ENCODE assay signal across 23 mouse cellular contexts in genomic region chr1:56862799-56863198, GRCm38 (mm10).
A peak's percentile ranks its signal among the peaks of the same experiment; 100 is the strongest.
DNase-seq lines count a peak whose midpoint lies in the region; ATAC-seq lines count a peak whose summit lies in the region.
"Had no signal": no experiment of that assay in that cellular context is flagged by ENCODE, and none has a peak within 500 bp of the region (broad histone marks: within the 10 kb centered on the region; RNA-seq: fewer than 3 reads in every experiment).

No protein-coding gene starts in this region.

- no peak overlapping the region for H3K27ac ChIP-seq in hindbrain, embryonic 11.5 days (ENCODE audit: low read depth, low read length)
- no peak overlapping the region for H3K27ac ChIP-seq in hindbrain, embryonic 13.5 days
- H3K27ac ChIP-seq in embryonic facial prominence, embryonic 14.5 days (replicated peaks; ENCODE audit: low read depth, low read length): no peak overlapping the region
- H3K27ac ChIP-seq: embryonic facial prominence, embryonic 12.5 days; forebrain, embryonic 12.5 days; heart, adult 2 months; hindbrain, embryonic 10.5 days had no signal

- no peaks in the 10 kb centered on the region for H3K4me1 ChIP-seq in hindbrain, embryonic 11.5 days (replicated peaks; ENCODE audit: control insufficient read depth, insufficient read depth, low read length)
- no peaks in the 10 kb centered on the region for H3K4me1 ChIP-seq in hindbrain, embryonic 13.5 days (replicated peaks)
- no peaks in the 10 kb centered on the region for H3K4me1 ChIP-seq in embryonic facial prominence, embryonic 14.5 days (ENCODE audit: control insufficient read depth, insufficient read depth, low read length)
- H3K4me1 ChIP-seq: forebrain, embryonic 12.5 days; hindbrain, embryonic 10.5 days had no signal

- no peaks in the 10 kb centered on the region for H3K27me3 ChIP-seq in hindbrain, embryonic 11.5 days (ENCODE audit: control insufficient read depth, insufficient read depth, low read length)
- H3K27me3 ChIP-seq in hindbrain, embryonic 13.5 days: no peaks in the 10 kb centered on the region
- H3K27me3 ChIP-seq in embryonic facial prominence, embryonic 14.5 days (replicated peaks; ENCODE audit: control insufficient read depth, insufficient read depth, low read length): no peaks in the 10 kb centered on the region
- H3K27me3 ChIP-seq: embryonic facial prominence, embryonic 12.5 days; forebrain, embryonic 12.5 days; heart, embryonic 12.5 days had no signal

- no peak overlapping the region for H3K4me3 ChIP-seq in hindbrain, embryonic 11.5 days (ENCODE audit: low read depth, low read length)
- no peak overlapping the region for H3K4me3 ChIP-seq in hindbrain, embryonic 13.5 days
- H3K4me3 ChIP-seq in embryonic facial prominence, embryonic 14.5 days (ENCODE audit: low read depth, low read length): no peak overlapping the region
- H3K4me3 ChIP-seq: embryonic facial prominence, embryonic 12.5 days; forebrain, embryonic 12.5 days; heart, adult 2 months; heart, embryonic 12.5 days; hindbrain, embryonic 10.5 days had no signal

- H3K9ac ChIP-seq in hindbrain, embryonic 11.5 days (ENCODE audit: low read depth, low read length): no peak overlapping the region
- H3K9ac ChIP-seq in hindbrain, embryonic 13.5 days: no peak overlapping the region
- H3K9ac ChIP-seq in embryonic facial prominence, embryonic 14.5 days (ENCODE audit: low read depth, low read length): no peak overlapping the region
- H3K9ac ChIP-seq: embryonic facial prominence, embryonic 12.5 days; forebrain, embryonic 12.5 days; heart, embryonic 12.5 days had no signal

- peak; percentile 17 for DNase-seq in hindbrain, embryonic 11.5 days (ENCODE audit: low spot score)
- peak; percentile 17 for DNase-seq in embryo, embryonic 10.5 days (ENCODE audit: low spot score)
- DNase-seq in embryonic facial prominence, embryonic 14.5 days (ENCODE audit: low spot score): peak; percentile 24
- peak; percentile 28 for DNase-seq in retina, embryonic 14.5 days (ENCODE audit: low spot score)
- no peak for DNase-seq in frontal cortex, postnatal 14 days (ENCODE audit: low spot score in 2 of 2)
- DNase-seq in Muller cell, postnatal 12 days (ENCODE audit: inconsistent ontology term): no peak
- no peak for DNase-seq in kidney, postnatal 4 days
- DNase-seq: adrenal gland, postnatal 10 days; cerebellum, adult 18-20 months; cerebellum, adult 9-11 months; cerebellum, postnatal 36 days; gastrocnemius, postnatal 10 days; heart, adult 2 months; kidney, adult 8-10 months had no signal

- H3K9me3 ChIP-seq in hindbrain, embryonic 11.5 days (ENCODE audit: control insufficient read depth, low read length): no peaks in the 10 kb centered on the region
- no peaks in the 10 kb centered on the region for H3K9me3 ChIP-seq in hindbrain, embryonic 13.5 days
- no peaks in the 10 kb centered on the region for H3K9me3 ChIP-seq in embryonic facial prominence, embryonic 14.5 days (ENCODE audit: control insufficient read depth, low read length)
- H3K9me3 ChIP-seq: embryonic facial prominence, embryonic 12.5 days; forebrain, embryonic 12.5 days; heart, embryonic 12.5 days; hindbrain, embryonic 10.5 days had no signal

- ATAC-seq in hindbrain, embryonic 11.5 days (ENCODE audit: low FRiP score): no peak
- no peak for ATAC-seq in hindbrain, embryonic 13.5 days (ENCODE audit: low FRiP score)
- no peak for ATAC-seq in embryonic facial prominence, embryonic 14.5 days (ENCODE audit: low read depth)
- ATAC-seq: forebrain, embryonic 16.5 days; hindbrain, embryonic 16.5 days; inflammation-experienced regulatory T-cells, adult 6 months; intestine, postnatal 0 days had no signal

- no peaks in the 10 kb centered on the region for H3K36me3 ChIP-seq in hindbrain, embryonic 11.5 days (ENCODE audit: control insufficient read depth, insufficient read depth, low read length)
- no peaks in the 10 kb centered on the region for H3K36me3 ChIP-seq in hindbrain, embryonic 13.5 days
- H3K36me3 ChIP-seq in embryonic facial prominence, embryonic 14.5 days (ENCODE audit: control insufficient read depth, insufficient read depth, low read length): no peaks in the 10 kb centered on the region
- H3K36me3 ChIP-seq: embryonic facial prominence, embryonic 12.5 days; forebrain, embryonic 12.5 days; heart, embryonic 12.5 days; hindbrain, embryonic 10.5 days had no signal

- 63% methylated on average over 4 of the region's 4 CpGs for WGBS in hindbrain, embryonic 11.5 days
- WGBS in hindbrain, embryonic 13.5 days: 66% methylated on average over 4 of the region's 4 CpGs
- WGBS in embryonic facial prominence, embryonic 14.5 days: 33% methylated on average over 4 of the region's 4 CpGs

- no peak overlapping the region for H3K4me2 ChIP-seq in hindbrain, embryonic 11.5 days (replicated peaks; ENCODE audit: low read depth, low read length)
- no peak overlapping the region for H3K4me2 ChIP-seq in hindbrain, embryonic 13.5 days
- no peak overlapping the region for H3K4me2 ChIP-seq in embryonic facial prominence, embryonic 14.5 days (ENCODE audit: low read depth, low read length)
- H3K4me2 ChIP-seq: embryonic facial prominence, embryonic 12.5 days; forebrain, embryonic 12.5 days; heart, embryonic 12.5 days had no signal

Comparison
In these comparisons a context has a peak if more than half of its experiments do, and no peak if none do; other contexts are left out.
1. DNase-seq: peak in hindbrain, embryonic 11.5 days (single experiment), embryo, embryonic 10.5 days (single experiment), embryonic facial prominence, embryonic 14.5 days (single experiment) and retina, embryonic 14.5 days (single experiment); none in frontal cortex, postnatal 14 days (0 of 2), Muller cell, postnatal 12 days (single experiment) and kidney, postnatal 4 days (0 of 2).